Comparison of ENCODE assay signal across 16 mouse cellular contexts in genomic region chr16:27155805-27156204, GRCm38 (mm10).
DNase-seq lines count a peak whose midpoint lies in the region; TF ChIP-seq lines count a peak whose summit lies in the region.
"Had no signal": no experiment of that assay in that cellular context is flagged by ENCODE, and none has a peak within 500 bp of the region (broad histone marks: within the 10 kb centered on the region; RNA-seq: fewer than 3 reads in every experiment).

No protein-coding gene starts in this region.

- intact Hi-C loops in left cerebral cortex, postnatal 36 days (cut with DNase I), result no loop called here

- DNase-seq in cerebellum, adult 9-10 months, result peak; percentile 4
- no peak for DNase-seq in cerebellum, adult 8-10 months
- peak; percentile 9 for DNase-seq in gastrocnemius, postnatal 25 days
- DNase-seq in gastrocnemius, postnatal 10 days, result no peak
- peak; percentile 53 for DNase-seq in left cerebral cortex, adult 11 months (ENCODE audit: low spot score)
- DNase-seq in left cerebral cortex, postnatal 36 days (ENCODE audit: low spot score in 2 of 2), result no peak
- DNase-seq in brain, embryonic 14.5 days (ENCODE audit: low read depth), result peak; percentile 7
- no peak for DNase-seq in retina, embryonic 14.5 days (ENCODE audit: low spot score)
- DNase-seq: cerebellum, postnatal 36 days; heart, adult 11 months; kidney, adult 11 months; left cerebral cortex, postnatal 4 days; liver; lung, postnatal 10 days; midbrain, embryonic 14.5 days; right cerebral cortex, postnatal 25 days had no signal

- TF ChIP-seq CTCF in brain, embryonic 14.5 days (IDR thresholded peaks at IDR 0.05; ENCODE audit: borderline replicate concordance, extremely low read depth, insufficient read depth, insufficient read length), result no peak

- TF ChIP-seq POLR2A in brain, embryonic 14.5 days (IDR thresholded peaks at IDR 0.05; ENCODE audit: borderline replicate concordance, extremely low read depth, insufficient read depth, insufficient read length, poor library complexity, severe bottlenecking), result no peak

Comparison
In these comparisons a context has a peak if more than half of its experiments do, and no peak if none do; other contexts are left out.
1. DNase-seq: peak in cerebellum, adult 9-10 months (single experiment), gastrocnemius, postnatal 25 days (single experiment), left cerebral cortex, adult 11 months (single experiment) and brain, embryonic 14.5 days (single experiment); none in cerebellum, adult 8-10 months (single experiment), gastrocnemius, postnatal 10 days (single experiment), left cerebral cortex, postnatal 36 days (0 of 2) and retina, embryonic 14.5 days (single experiment).